12 mouse cellular contexts compared by ENCODE assay signal in genomic region chr3:81170073-81170809, GRCm38 (mm10).
"Had no signal": no experiment of that assay in that cellular context is flagged by ENCODE, and none has a peak within 500 bp of the region (broad histone marks: within the 10 kb centered on the region; RNA-seq: fewer than 3 reads in every experiment).

No protein-coding gene starts in this region.

- H3K4me2 ChIP-seq: liver, embryonic 13.5 days; lung, embryonic 15.5 days; midbrain, embryonic 12.5 days had no signal

- H3K4me3 ChIP-seq: liver, embryonic 13.5 days; lung, embryonic 15.5 days; megakaryocyte, embryonic 14.5 days; midbrain, embryonic 12.5 days had no signal

- ATAC-seq: liver, postnatal 0 days; midbrain, embryonic 16.5 days had no signal

- H3K4me1 ChIP-seq: liver, embryonic 13.5 days; lung, embryonic 15.5 days; megakaryocyte, embryonic 14.5 days; midbrain, embryonic 12.5 days had no signal

- H3K27ac ChIP-seq: liver, embryonic 13.5 days; lung, embryonic 15.5 days; macrophage; midbrain, embryonic 12.5 days; stomach, postnatal 0 days had no signal

- DNase-seq: kidney, adult 11 months; liver; liver, embryonic 13.5 days; liver, postnatal 0 days; lung, postnatal 14 days; thymus, postnatal 4 days had no signal

- H3K27me3 ChIP-seq: liver, embryonic 13.5 days; lung, embryonic 15.5 days; megakaryocyte, embryonic 14.5 days; midbrain, embryonic 12.5 days had no signal

- H3K36me3 ChIP-seq: liver, embryonic 13.5 days; lung, embryonic 15.5 days; midbrain, embryonic 12.5 days had no signal

- H3K9ac ChIP-seq: liver, embryonic 13.5 days; liver, postnatal 0 days; lung, embryonic 15.5 days; midbrain, embryonic 12.5 days had no signal

- H3K9me3 ChIP-seq: liver, embryonic 13.5 days; lung, embryonic 15.5 days; megakaryocyte, embryonic 14.5 days; midbrain, embryonic 12.5 days had no signal
